Mouse (Mus musculus) heart, postnatal 0 days (tissue): Measurements from ENCODE around the gene Prok2. TPM values are rescaled to one million over a fixed set of nuclear protein-coding genes. Genes with fewer than 3 reads are reported as not detected.

Experiments used
- ATAC-seq: fragments of 200-750 bp; cut with Nextera tagmentation; 2 replicates; pipeline ENCODE4 v1.8.0; 2017; ENCODE audit warnings: low read depth, moderate number of reproducible peaks, moderate library complexity; ENCODE audit not compliant: insufficient read depth
- DNase-seq: peaks from one replicate; pipeline ENCODE4 v3.0.0-alpha.2; 2016; ENCODE audit warnings: low spot score
- H3K27ac ChIP-seq: fragments of 300-500 bp; sonication (generic); 2 replicates; pipeline ENCODE4 v1.5.1; 2014; ENCODE audit warnings: low read depth, mild to moderate bottlenecking
- H3K27me3 ChIP-seq: fragments of 300-500 bp; sonication (generic); 2 replicates; pipeline ENCODE4 v1.6.1; 2014; ENCODE audit warnings: low read length, mixed read lengths; ENCODE audit not compliant: control insufficient read depth, insufficient read depth
- H3K36me3 ChIP-seq: fragments of 300-500 bp; sonication (generic); replicated peaks from 2 replicates; pipeline ENCODE4 v1.6.1; 2014; ENCODE audit warnings: low read length, mixed read lengths; ENCODE audit not compliant: control insufficient read depth, insufficient read depth
- H3K4me1 ChIP-seq: fragments of 300-500 bp; sonication (generic); 2 replicates; pipeline ENCODE4 v1.6.1; 2014; ENCODE audit warnings: antibody characterized with exemption; ENCODE audit not compliant: control insufficient read depth, insufficient read depth
- H3K4me2 ChIP-seq: fragments of 300-500 bp; sonication (generic); 2 replicates; pipeline ENCODE4 v1.6.1; 2014; ENCODE audit warnings: low read depth, mild to moderate bottlenecking, low read length, moderate library complexity
- H3K4me3 ChIP-seq: fragments of 300-500 bp; sonication (generic); 2 replicates; pipeline ENCODE4 v1.5.1; 2014; ENCODE audit warnings: low read depth, low read length
- H3K9ac ChIP-seq: fragments of 300-500 bp; sonication (generic); replicated peaks from 2 replicates; pipeline ENCODE4 v1.6.1; 2014; ENCODE audit warnings: low read depth, low read length, mixed read lengths
- H3K9me3 ChIP-seq: fragments of 300-500 bp; sonication (generic); replicated peaks from 2 replicates; pipeline ENCODE4 v1.6.1; 2016; ENCODE audit warnings: low read length; ENCODE audit not compliant: control insufficient read depth
- CTCF ChIP-seq: IDR thresholded peaks from 2 replicates; pipeline ENCODE4 v1.5.1; 2016; ENCODE audit warnings: antibody characterized with exemption, control low read depth, low read depth
- EP300 ChIP-seq: IDR thresholded peaks from 2 replicates; pipeline ENCODE4 v1.6.1; 2016; ENCODE audit warnings: antibody characterized with exemption, low read depth
- WGBS: fragments of 180-500 bp; shearing (Covaris S2); extraction: QIAGEN DNeasy Blood & Tissue Kit; methylation state at CpG from one replicate; pipeline ENCODE4 v1.1.7; 2014; 5-methylcytosine and 5-hydroxymethylcytosine counted together
- polyA plus RNA-seq: library from polyadenylated mRNA; unstranded; fragments of >200 nt; fragmentation: Nextera tagmentation; extraction: Ambion mirVana; gene quantifications from 2 replicates; pipeline ENCODE4 v1.2.1, GENCODE M21; 2015
- total RNA-seq: library from RNA; depleted of rRNA; stranded (reverse); fragments of >200 nt; gene quantifications from 2 replicates; pipeline ENCODE4 v1.2.3, GENCODE M21; 2014; ENCODE audit warnings: low replicate concordance

Prok2 gene
- total and polyA plus RNA-seq, 2 experiments from 2014 or later, result not detected

DNA sequence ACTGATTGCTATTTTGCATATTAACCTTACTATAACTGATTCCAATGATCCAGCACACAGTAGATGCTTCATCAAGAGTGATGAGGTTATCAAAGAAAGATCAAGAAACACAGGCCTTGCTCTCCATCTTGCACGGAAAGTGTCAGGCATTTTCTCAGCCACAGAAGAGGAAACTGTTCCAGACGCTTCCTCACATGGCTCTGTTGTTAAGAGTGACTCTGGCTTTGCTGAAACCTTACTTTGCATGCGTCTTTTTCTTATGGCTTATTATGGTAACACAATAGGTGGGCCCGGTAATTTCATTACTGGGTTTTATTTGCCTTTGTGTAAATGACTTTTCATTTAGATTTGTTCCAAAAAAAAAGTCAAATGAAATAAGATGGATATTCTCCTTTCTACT, 5.7 kb upstream of the Prok2 start:
- no peaks in the 10 kb centered on the region for H3K36me3 ChIP-seq
- H3K4me1 ChIP-seq, result no peaks in the 10 kb centered on the region
- H3K4me3 ChIP-seq, result no peak overlapping the region
- no peak for TF ChIP-seq EP300
- no peak for TF ChIP-seq CTCF
- ATAC-seq, result no peak
- no peaks in the 10 kb centered on the region for H3K9me3 ChIP-seq
- no peak overlapping the region for H3K4me2 ChIP-seq
- no peak overlapping the region for H3K9ac ChIP-seq
- peaks cover 32% of the 10 kb centered on the region for H3K27me3 ChIP-seq
- no peak for DNase-seq
- no peak overlapping the region for H3K27ac ChIP-seq
- WGBS, result 74% methylated on average over 4 of the region's 4 CpGs

DNA sequence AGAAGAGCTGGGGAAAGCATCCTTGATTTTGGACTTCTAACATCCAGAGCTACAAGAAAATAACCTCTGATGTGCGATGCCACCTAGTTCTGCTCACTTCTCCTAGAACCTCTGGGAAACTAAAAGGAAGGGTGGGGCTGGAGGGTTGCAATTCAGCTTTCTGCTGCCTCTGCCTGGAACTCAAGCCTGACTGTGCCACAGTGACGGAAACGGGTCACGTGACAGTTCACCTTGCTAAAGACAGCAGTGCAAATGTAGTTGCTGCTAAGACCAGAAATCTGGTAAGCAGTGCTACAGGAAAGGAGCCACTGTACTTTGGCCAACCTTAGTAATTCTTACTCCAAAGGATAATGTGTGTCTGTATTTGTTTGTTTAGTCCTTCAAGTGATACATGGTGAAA, 3.7 kb upstream of the Prok2 start:
- H3K4me2 ChIP-seq, result no peak overlapping the region
- H3K27me3 ChIP-seq, result peaks cover 52% of the 10 kb centered on the region
- H3K36me3 ChIP-seq, result no peaks in the 10 kb centered on the region
- ATAC-seq, result no peak
- TF ChIP-seq CTCF, result no peak
- no peak for TF ChIP-seq EP300
- no peak overlapping the region for H3K4me3 ChIP-seq
- no peak for DNase-seq
- no peaks in the 10 kb centered on the region for H3K4me1 ChIP-seq
- no peak overlapping the region for H3K27ac ChIP-seq
- H3K9me3 ChIP-seq, result no peaks in the 10 kb centered on the region
- H3K9ac ChIP-seq, result no peak overlapping the region
- WGBS, result 76% methylated on average over 4 of the region's 4 CpGs

DNA sequence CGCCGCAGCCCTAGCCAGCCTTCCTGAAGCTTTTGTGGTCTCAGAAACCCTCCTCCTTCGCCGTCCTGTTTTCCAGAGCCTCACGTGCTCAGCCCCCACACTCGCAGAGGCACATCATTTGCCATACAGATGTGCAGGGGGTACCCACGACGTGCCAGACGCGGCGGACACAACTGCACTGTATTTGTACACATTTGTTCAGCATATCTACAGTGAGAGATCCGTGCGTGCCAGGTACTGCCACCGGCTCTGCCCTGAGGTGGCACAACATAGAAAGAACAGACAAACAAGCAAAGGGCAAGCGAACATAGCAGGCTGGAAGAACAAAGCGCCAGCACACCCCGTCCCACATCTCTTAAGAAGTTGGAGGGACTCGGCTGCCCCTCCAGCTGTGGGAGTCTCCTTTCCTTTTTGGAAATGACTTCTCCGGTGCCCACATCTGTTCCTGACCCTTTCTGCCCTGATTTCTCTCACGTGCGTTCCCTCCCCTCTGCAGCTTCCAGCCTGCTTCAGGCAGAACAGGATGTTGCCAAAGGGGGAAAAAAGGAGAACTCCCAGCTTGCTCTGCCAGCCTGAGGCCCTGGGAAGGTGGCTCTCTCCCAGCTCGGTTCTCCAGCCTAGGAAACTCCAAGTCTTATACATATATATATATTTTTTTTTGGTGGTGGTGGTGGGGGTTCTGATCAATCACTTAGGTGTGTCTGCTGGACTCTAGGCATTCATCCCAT, 548 bp upstream of the Prok2 start:
- 7% methylated on average over 20 of the region's 22 CpGs for WGBS
- Histone ChIP-seq H3K27me3 (peaks cover 61% of the 10 kb centered on the region), H3K4me1 (0 out of 2 replicates have a peak, but pooled peaks cover 6% of the 10 kb centered on the region), H3K4me2 (peak overlapping the region; percentile 68), H3K9me3 (no peaks in the 10 kb centered on the region), H3K4me3 (peak overlapping the region; percentile 44), H3K27ac (no peak overlapping the region), H3K9ac (no peak overlapping the region), H3K36me3 (no peaks in the 10 kb centered on the region)
- TF ChIP-seq EP300 (no peak), CTCF (no peak)
- DNase-seq (no peak), ATAC-seq (no peak)

DNA sequence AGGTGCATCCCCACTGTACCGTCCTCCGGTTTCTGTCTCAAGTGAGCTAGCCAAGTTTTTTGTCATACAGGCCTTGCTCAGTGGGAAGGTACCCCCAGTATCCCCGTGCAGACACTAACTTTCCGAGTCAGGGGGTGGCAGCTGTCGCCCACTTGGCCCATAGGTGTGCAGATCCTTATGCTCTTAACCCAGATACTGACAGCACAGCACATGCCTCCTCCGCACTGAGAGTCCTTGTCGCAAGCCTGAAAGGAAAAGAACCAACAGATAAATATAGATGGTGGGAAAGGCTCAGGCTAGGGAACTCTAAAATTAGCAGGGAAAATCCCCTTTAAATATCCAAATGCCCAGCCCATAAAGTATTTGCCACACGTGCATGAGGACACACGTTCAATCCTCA, 3.8 kb downstream of the Prok2 start:
- no peak for ATAC-seq
- peaks cover 37% of the 10 kb centered on the region for H3K27me3 ChIP-seq
- WGBS, result 60% methylated on average over 9 of the region's 9 CpGs
- TF ChIP-seq EP300 (no peak), CTCF (no peak)
- no peak for DNase-seq
- no peak overlapping the region for H3K27ac ChIP-seq
- no peak overlapping the region for H3K4me3 ChIP-seq
- H3K4me1 ChIP-seq, result 0 out of 2 replicates have a peak, but pooled peaks cover 6% of the 10 kb centered on the region
- H3K9ac ChIP-seq, result no peak overlapping the region
- H3K9me3 ChIP-seq, result no peaks in the 10 kb centered on the region
- no peaks in the 10 kb centered on the region for H3K36me3 ChIP-seq
- no peak overlapping the region for H3K4me2 ChIP-seq

DNA sequence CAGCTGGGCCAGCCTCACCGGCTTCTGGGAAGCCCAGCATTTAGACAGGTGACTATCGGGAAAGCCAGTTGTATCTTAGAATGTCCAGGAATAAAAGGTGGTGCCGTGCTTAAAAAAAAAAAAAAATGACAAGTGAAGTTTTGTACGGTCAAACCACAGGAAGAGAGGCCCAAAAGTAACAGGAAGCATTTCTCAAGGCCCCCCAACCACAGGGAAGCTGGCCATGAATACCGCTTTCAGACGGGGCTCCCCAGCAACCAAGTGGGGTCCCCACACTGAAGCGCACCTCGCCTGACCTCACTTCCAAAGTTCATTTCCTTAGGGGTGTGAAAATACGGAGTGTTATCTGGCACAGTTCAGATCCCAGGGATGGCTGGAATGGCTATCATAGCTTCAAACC, 5.2 kb downstream of the Prok2 start:
- 0 out of 2 replicates have a peak, but pooled peaks cover 6% of the 10 kb centered on the region for H3K4me1 ChIP-seq
- WGBS, result 69% methylated on average over 9 of the region's 9 CpGs
- DNase-seq (no peak), ATAC-seq (no peak)
- no peaks in the 10 kb centered on the region for H3K36me3 ChIP-seq
- H3K4me2 ChIP-seq, result no peak overlapping the region
- no peak overlapping the region for H3K4me3 ChIP-seq
- peaks cover 24% of the 10 kb centered on the region for H3K27me3 ChIP-seq
- no peak for TF ChIP-seq EP300
- H3K27ac ChIP-seq, result no peak overlapping the region
- no peaks in the 10 kb centered on the region for H3K9me3 ChIP-seq
- H3K9ac ChIP-seq, result no peak overlapping the region

DNA sequence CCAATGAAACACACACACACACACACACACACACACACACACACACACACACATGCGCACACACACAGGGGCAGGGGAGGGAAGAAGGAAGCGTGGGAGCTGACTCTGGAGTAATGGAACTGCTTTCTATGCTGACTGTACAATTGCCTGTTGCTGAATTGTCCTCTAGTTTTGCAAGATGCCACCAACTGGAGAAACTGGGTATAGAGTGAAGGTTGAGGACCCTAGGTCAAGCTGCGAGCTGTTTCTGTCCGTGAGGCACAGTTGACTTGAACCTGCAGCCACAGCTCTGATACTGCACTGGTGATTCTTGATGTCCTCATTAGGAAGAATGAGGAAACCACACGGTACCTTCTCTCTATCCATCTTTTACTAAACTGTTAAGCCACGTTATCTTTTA, 10.3 kb downstream of the Prok2 start:
- TF ChIP-seq CTCF (no peak), EP300 (no peak)
- WGBS, result 48% methylated on average over 6 of the region's 6 CpGs
- H3K4me1 ChIP-seq, result no peaks in the 10 kb centered on the region
- no peaks in the 10 kb centered on the region for H3K36me3 ChIP-seq
- ATAC-seq, result no peak
- DNase-seq, result no peak
- 0 out of 2 replicates have a peak, but pooled peaks cover 16% of the 10 kb centered on the region for H3K27me3 ChIP-seq
- H3K4me3 ChIP-seq, result no peak overlapping the region
- H3K4me2 ChIP-seq, result no peak overlapping the region
- no peak overlapping the region for H3K27ac ChIP-seq
- H3K9me3 ChIP-seq, result no peaks in the 10 kb centered on the region
- H3K9ac ChIP-seq, result no peak overlapping the region
